25 mouse cellular contexts compared by ENCODE assay signal in genomic region chr12:82600406-82600805, GRCm38 (mm10). TPM values are rescaled to one million over a fixed set of nuclear protein-coding genes. Genes with fewer than 3 reads are reported as not detected.
DNase-seq lines count a peak whose midpoint lies in the region; ATAC-seq lines count a peak whose summit lies in the region.
"Had no signal": no experiment of that assay in that cellular context is flagged by ENCODE, and none has a peak within 500 bp of the region (broad histone marks: within the 10 kb centered on the region; RNA-seq: fewer than 3 reads in every experiment).

No protein-coding gene starts in this region.

- H3K36me3 ChIP-seq in embryonic facial prominence, embryonic 14.5 days (ENCODE audit: control insufficient read depth, insufficient read depth, low read length) = no peaks in the 10 kb centered on the region
- H3K36me3 ChIP-seq in embryonic facial prominence, embryonic 10.5 days (replicated peaks) = no peaks in the 10 kb centered on the region
- H3K36me3 ChIP-seq: embryonic facial prominence, embryonic 13.5 days; forebrain, embryonic 10.5 days; hindbrain, embryonic 10.5 days had no signal

- 45% methylated on average over 6 of the region's 6 CpGs for WGBS in embryonic facial prominence, embryonic 14.5 days
- 46% methylated on average over 6 of the region's 6 CpGs for WGBS in embryonic facial prominence, embryonic 10.5 days

- no peak overlapping the region for H3K27ac ChIP-seq in embryonic facial prominence, embryonic 14.5 days (replicated peaks; ENCODE audit: low read depth, low read length)
- H3K27ac ChIP-seq in embryonic facial prominence, embryonic 10.5 days (replicated peaks) = no peak overlapping the region
- H3K27ac ChIP-seq: embryonic facial prominence, embryonic 13.5 days; forebrain, embryonic 10.5 days; forebrain, embryonic 13.5 days; hindbrain, embryonic 10.5 days; hindbrain, embryonic 14.5 days had no signal

- H3K4me3 ChIP-seq in embryonic facial prominence, embryonic 14.5 days (ENCODE audit: low read depth, low read length) = no peak overlapping the region
- H3K4me3 ChIP-seq in embryonic facial prominence, embryonic 10.5 days = no peak overlapping the region
- H3K4me3 ChIP-seq: embryonic facial prominence, embryonic 13.5 days; forebrain, embryonic 10.5 days; forebrain, embryonic 13.5 days; hindbrain, embryonic 10.5 days had no signal

- no peak for ATAC-seq in embryonic facial prominence, embryonic 14.5 days (ENCODE audit: low read depth)
- no peak for ATAC-seq in monocyte, adult 5-6 weeks (replicated peaks; ENCODE audit: insufficient number of reproducible peaks, low FRiP score, low TSS enrichment, poor library complexity, severe bottlenecking)
- ATAC-seq: forebrain, embryonic 13.5 days; forebrain, embryonic 16.5 days; intestine, postnatal 0 days; Patski had no signal

- H3K4me2 ChIP-seq in embryonic facial prominence, embryonic 14.5 days (ENCODE audit: low read depth, low read length) = no peak overlapping the region
- H3K4me2 ChIP-seq: embryonic facial prominence, embryonic 13.5 days; forebrain, embryonic 13.5 days; heart, embryonic 11.5 days; hindbrain, embryonic 14.5 days had no signal

- 0 out of 2 replicates have a peak, but pooled peaks cover 5% of the 10 kb centered on the region for H3K4me1 ChIP-seq in embryonic facial prominence, embryonic 14.5 days (ENCODE audit: control insufficient read depth, insufficient read depth, low read length)
- H3K4me1 ChIP-seq in embryonic facial prominence, embryonic 10.5 days = peaks cover 13% of the 10 kb centered on the region; the same call in 1 of the 2 replicates

- no peak overlapping the region for H3K9ac ChIP-seq in embryonic facial prominence, embryonic 14.5 days (ENCODE audit: low read depth, low read length)
- H3K9ac ChIP-seq: embryonic facial prominence, embryonic 13.5 days; forebrain, embryonic 13.5 days; hindbrain, embryonic 14.5 days had no signal

- H3K27me3 ChIP-seq in embryonic facial prominence, embryonic 14.5 days (replicated peaks; ENCODE audit: control insufficient read depth, insufficient read depth, low read length) = no peaks in the 10 kb centered on the region
- H3K27me3 ChIP-seq in embryonic facial prominence, embryonic 10.5 days (replicated peaks; ENCODE audit: low read depth, poor library complexity, severe bottlenecking) = no peaks in the 10 kb centered on the region
- H3K27me3 ChIP-seq: embryonic facial prominence, embryonic 13.5 days; forebrain, embryonic 13.5 days; Patski had no signal

- H3K9me3 ChIP-seq in embryonic facial prominence, embryonic 14.5 days (ENCODE audit: control insufficient read depth, low read length) = no peaks in the 10 kb centered on the region
- no peaks in the 10 kb centered on the region for H3K9me3 ChIP-seq in embryonic facial prominence, embryonic 10.5 days
- H3K9me3 ChIP-seq: embryonic facial prominence, embryonic 13.5 days; forebrain, embryonic 10.5 days; forebrain, embryonic 13.5 days; hindbrain, embryonic 10.5 days had no signal

- DNase-seq in cerebellum, postnatal 10 days = peak; percentile 64 to 68
- no peak for DNase-seq in cerebellum, adult 9-10 months
- DNase-seq in embryonic facial prominence, embryonic 14.5 days (ENCODE audit: low spot score) = peak; percentile 45
- DNase-seq in embryonic facial prominence, embryonic 10.5 days (ENCODE audit: low spot score) = no peak
- peak; percentile 33 for DNase-seq in left cerebral cortex, postnatal 4 days
- no peak for DNase-seq in left cerebral cortex, postnatal 25 days (ENCODE audit: low spot score in 2 of 2)
- DNase-seq in retina, embryonic 14.5 days (ENCODE audit: low spot score) = peak; percentile 59
- DNase-seq: adrenal gland, postnatal 10 days; adrenal gland, postnatal 36 days; cerebellum, adult 11-12 months; cerebellum, adult 9-11 months; gastrocnemius, postnatal 10 days; gastrocnemius, postnatal 36 days had no signal

- intact Hi-C loops in left cerebral cortex, postnatal 4 days (cut with DNase I) = no loop called here
- intact Hi-C loops in left cerebral cortex, postnatal 25 days (cut with DNase I) = no loop called here

RNA-seq across cellular contexts. Expression of gene Rgs6, which starts 12.3 kb away (rescaled TPM):
- polyA plus RNA-seq in embryonic facial prominence, embryonic 14.5 days (2014; fragmentation: Nextera tagmentation; extraction: Ambion mirVana) = 2.2 and 2.6 TPM in 2 replicates
- polyA plus RNA-seq in embryonic facial prominence, embryonic 10.5 days (2016; fragmentation: Nextera tagmentation; extraction: Ambion mirVana) = 0.49 and 0.89 TPM in 2 replicates
- total RNA-seq in left cerebral cortex, postnatal 4 days (2021) = 10 to 100 TPM; 65.4 to 79.4 TPM
- 10 to 100 TPM; 79.3 to 85.9 TPM for total RNA-seq in left cerebral cortex, postnatal 25 days (2021)
- total RNA-seq in monocyte, adult 5-6 weeks (2017) = 2.1 TPM in 1 of 3 replicates, not detected in the others
- total RNA-seq: common myeloid progenitor, adult 5-6 weeks; granulocyte monocyte progenitor cell, adult 5-6 weeks had no signal

Comparison
In these comparisons a context has a peak if more than half of its experiments do, and no peak if none do; other contexts are left out.
1. DNase-seq: peak in cerebellum, postnatal 10 days (2 of 2), embryonic facial prominence, embryonic 14.5 days (single experiment), left cerebral cortex, postnatal 4 days (single experiment) and retina, embryonic 14.5 days (single experiment); none in cerebellum, adult 9-10 months (single experiment), embryonic facial prominence, embryonic 10.5 days (single experiment) and left cerebral cortex, postnatal 25 days (0 of 2).
2. RNA of gene Rgs6, which starts 12.3 kb away (total RNA-seq): 79.3 to 85.9 TPM in left cerebral cortex, postnatal 25 days and 65.4 to 79.4 TPM in left cerebral cortex, postnatal 4 days; 2.1 TPM in monocyte, adult 5-6 weeks; every median in the first group is over 10 times any median in the second.